Mouse (Mus musculus) adrenal gland, adult (tissue): Measurements from ENCODE around the gene Vmn2r102.

ENCODE experiments used
- DNase-seq, 2 experiments: peaks; one replicate each; pipeline ENCODE4 v3.0.0; 2022 to 2023; ENCODE audit warnings: low spot score in 1 of 2; ENCODE audit not compliant: inconsistent age in 2 of 2

Vmn2r102 gene

DNA sequence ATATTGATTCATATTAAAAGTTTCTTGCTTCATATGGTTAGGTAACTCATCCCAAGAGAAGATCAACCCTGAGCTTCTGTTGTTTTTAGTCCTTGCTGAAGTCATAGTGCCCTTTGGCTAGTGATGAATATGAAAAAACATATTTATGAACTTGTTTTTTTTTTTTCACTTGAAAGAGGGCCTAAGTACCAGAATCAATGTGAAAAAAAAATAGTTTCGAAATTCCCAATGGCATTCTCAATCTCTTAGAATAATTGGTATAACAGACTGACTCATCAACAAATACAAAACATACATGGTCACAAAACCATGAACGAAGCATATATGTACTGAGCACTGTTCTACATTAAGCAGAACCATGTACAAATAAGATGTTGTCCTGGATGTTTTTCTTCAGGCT lies at the start of gene Vmn2r102:
Gene Vmn2r102, plus strand, starts transcription at position 301 of the 400 bp plus-strand sequence.
- no peak for DNase-seq

DNA sequence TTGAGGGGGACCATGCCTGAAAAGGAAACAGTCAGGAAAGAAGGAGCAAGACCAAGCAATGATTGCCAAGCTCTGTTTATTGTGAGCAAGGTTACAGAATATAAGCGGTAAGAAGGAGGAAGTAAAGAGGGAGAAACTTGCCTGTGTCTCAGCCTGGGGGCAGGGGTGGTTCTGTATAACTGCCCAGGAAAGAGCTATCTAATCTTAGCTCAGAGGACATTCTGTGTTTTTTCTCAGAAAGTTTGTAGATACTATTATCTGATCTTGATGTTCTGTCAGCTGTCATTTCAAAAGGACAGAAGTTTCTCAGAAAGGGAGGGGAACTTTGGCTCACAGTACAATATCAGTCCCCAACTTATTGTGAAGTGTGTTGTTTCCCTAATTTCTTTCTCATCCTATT lies 30.8 kb upstream of the Vmn2r102 start:
- no peak for DNase-seq

DNA sequence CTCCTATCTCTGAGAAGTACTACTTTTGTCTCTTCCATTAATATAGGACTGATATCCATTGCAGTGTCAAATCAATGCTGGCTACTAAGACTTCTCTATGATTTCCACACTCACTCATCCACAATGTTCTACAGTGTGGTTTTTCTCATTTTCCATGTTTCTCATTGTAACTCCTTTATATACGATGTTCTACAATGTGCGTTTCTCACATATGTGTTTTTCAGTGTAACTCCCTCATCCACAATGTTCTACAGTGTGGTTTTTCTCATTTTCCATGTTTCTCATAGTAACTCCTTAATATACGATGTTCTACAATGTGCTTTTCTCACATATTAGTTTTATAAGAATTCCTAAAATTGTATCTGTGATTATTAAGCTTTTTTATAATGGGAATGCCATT lies 1.7 kb upstream of the Vmn2r102 start:
- DNase-seq, result no peak

DNA sequence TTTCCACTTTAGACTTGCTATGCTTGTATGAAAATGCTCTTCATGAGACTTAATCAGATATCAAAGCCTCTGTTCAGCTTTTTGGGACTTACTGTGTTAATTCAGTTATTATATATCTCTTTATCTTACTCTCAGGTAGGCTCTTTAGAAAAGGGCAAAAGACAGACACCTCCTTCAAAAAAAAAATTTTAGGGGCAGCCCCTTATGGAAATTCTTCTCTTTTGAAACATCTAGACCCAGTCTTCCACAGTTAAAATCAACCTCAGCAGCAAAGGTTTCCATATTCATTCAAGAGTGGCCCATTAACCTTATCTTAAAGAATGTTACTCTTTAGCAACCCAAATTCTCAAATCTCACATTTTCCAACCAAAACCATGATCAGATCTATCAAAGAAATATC lies 31.9 kb downstream of the Vmn2r102 start:
- DNase-seq, result no peak
